In the genomic region with DNA sequence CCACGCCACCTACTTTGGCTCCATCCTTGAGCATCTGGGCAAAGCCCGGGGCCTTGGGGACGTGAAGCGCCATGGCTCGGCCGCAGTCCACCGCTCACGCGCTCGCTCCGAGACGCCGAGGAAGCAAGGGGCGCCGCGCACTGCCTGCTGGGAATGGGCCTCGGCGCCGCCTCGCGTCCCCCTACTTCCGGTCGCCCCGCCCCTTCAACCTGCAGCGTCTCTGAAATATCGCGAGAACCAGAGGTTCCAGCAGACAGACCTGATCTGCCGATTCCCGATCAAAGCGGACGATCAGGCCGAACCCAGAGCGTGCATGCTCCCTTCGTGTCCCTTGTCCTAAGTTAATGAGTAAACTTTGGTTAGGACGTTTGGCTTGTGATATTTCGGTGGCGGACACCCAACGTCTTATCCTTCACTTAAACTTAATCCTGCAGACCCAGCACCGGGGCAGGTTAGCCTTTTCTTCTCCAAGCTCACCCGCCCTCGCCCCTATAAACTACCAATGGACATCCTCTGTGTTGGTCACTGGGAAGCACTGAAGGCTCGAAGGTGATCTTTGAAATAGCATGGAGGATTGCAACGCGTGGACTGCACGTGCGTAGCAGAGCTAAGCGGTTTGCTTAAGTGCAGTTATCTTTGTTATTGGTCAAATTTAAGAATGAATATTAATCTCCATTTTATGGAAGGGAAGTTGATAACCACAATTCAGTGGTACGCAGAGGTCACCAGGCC, we compare ENCODE assay signal across 7 mouse cellular contexts. TPM values are rescaled to one million over a fixed set of nuclear protein-coding genes. Genes with fewer than 3 reads are reported as not detected.
DNase-seq lines count a peak whose midpoint lies in the region; ATAC-seq lines count a peak whose summit lies in the region.

A gene (minus strand): TSS at position 158 of the 732 bp plus-strand sequence.

- peak within 1 kb of the TSS; percentile 84 for H3K27ac ChIP-seq in embryonic facial prominence, embryonic 12.5 days
- peak within 1 kb of the TSS; percentile 64 for H3K27ac ChIP-seq in limb, embryonic 11.5 days (replicated peaks; ENCODE audit: low read depth, low read length)
- peak within 1 kb of the TSS; percentile 88 for H3K27ac ChIP-seq in midbrain, embryonic 14.5 days (replicated peaks; ENCODE audit: low read depth, low read length)

- DNase-seq in adrenal gland, postnatal 25 days = peak; percentile 97
- DNase-seq in heart, adult 11 months = peak; percentile 99
- DNase-seq in kidney, adult 18-20 months = peak; percentile 97
- peak; percentile 98 for DNase-seq in limb, embryonic 11.5 days (ENCODE audit: low spot score)
- DNase-seq in midbrain, embryonic 14.5 days = peak; percentile 99
- DNase-seq in spleen, adult 18-20 months = peak; percentile 93 to 96

- peak within 1 kb of the TSS; percentile 96 for H3K9ac ChIP-seq in embryonic facial prominence, embryonic 12.5 days
- H3K9ac ChIP-seq in limb, embryonic 11.5 days (ENCODE audit: low read length) = peak within 1 kb of the TSS; percentile 96
- H3K9ac ChIP-seq in midbrain, embryonic 14.5 days (replicated peaks; ENCODE audit: low read length) = peak within 1 kb of the TSS; percentile 96

- no peaks in the 10 kb centered on the region for H3K27me3 ChIP-seq in embryonic facial prominence, embryonic 12.5 days
- no peaks in the 10 kb centered on the region for H3K27me3 ChIP-seq in limb, embryonic 11.5 days (ENCODE audit: control insufficient read depth, insufficient read depth, low read length)
- no peaks in the 10 kb centered on the region for H3K27me3 ChIP-seq in midbrain, embryonic 14.5 days (ENCODE audit: control insufficient read depth, insufficient read depth, low read length)

- peaks cover 10% of the 10 kb centered on the region; the same call in 1 of the 2 replicates for H3K4me1 ChIP-seq in embryonic facial prominence, embryonic 12.5 days
- peaks cover 7% of the 10 kb centered on the region; the same call in 1 of the 2 replicates for H3K4me1 ChIP-seq in limb, embryonic 11.5 days (ENCODE audit: control insufficient read depth, insufficient read depth, low read length)
- H3K4me1 ChIP-seq in midbrain, embryonic 14.5 days (ENCODE audit: control insufficient read depth, insufficient read depth, low read length) = peaks cover 15% of the 10 kb centered on the region

- H3K4me2 ChIP-seq in embryonic facial prominence, embryonic 12.5 days (replicated peaks) = peak within 1 kb of the TSS; percentile 79
- peak within 1 kb of the TSS; percentile 54 for H3K4me2 ChIP-seq in limb, embryonic 11.5 days (ENCODE audit: low read depth, severe bottlenecking)
- peak within 1 kb of the TSS; percentile 82 for H3K4me2 ChIP-seq in midbrain, embryonic 14.5 days (ENCODE audit: low read length)

- peak within 1 kb of the TSS; percentile 96 for H3K4me3 ChIP-seq in embryonic facial prominence, embryonic 12.5 days
- H3K4me3 ChIP-seq in limb, embryonic 11.5 days (ENCODE audit: low read depth, low read length) = peak within 1 kb of the TSS; percentile 86
- peak within 1 kb of the TSS; percentile 73 for H3K4me3 ChIP-seq in midbrain, embryonic 14.5 days (replicated peaks; ENCODE audit: low read depth, low read length)

- under 1% methylated on average over 48 of the region's 48 CpGs for WGBS in embryonic facial prominence, embryonic 12.5 days
- WGBS in limb, embryonic 11.5 days = under 1% methylated on average over 48 of the region's 48 CpGs
- 1% methylated on average over 48 of the region's 48 CpGs for WGBS in midbrain, embryonic 14.5 days

- H3K9me3 ChIP-seq in embryonic facial prominence, embryonic 12.5 days = no peaks in the 10 kb centered on the region
- H3K9me3 ChIP-seq in limb, embryonic 11.5 days (ENCODE audit: control insufficient read depth, low read length) = no peaks in the 10 kb centered on the region
- no peaks in the 10 kb centered on the region for H3K9me3 ChIP-seq in midbrain, embryonic 14.5 days (ENCODE audit: control insufficient read depth, low read length)

- peaks cover 32% of the 10 kb centered on the region for H3K36me3 ChIP-seq in embryonic facial prominence, embryonic 12.5 days
- H3K36me3 ChIP-seq in limb, embryonic 11.5 days (ENCODE audit: control insufficient read depth, insufficient read depth, low read length) = peaks cover 6% of the 10 kb centered on the region
- peaks cover 29% of the 10 kb centered on the region for H3K36me3 ChIP-seq in midbrain, embryonic 14.5 days (ENCODE audit: control insufficient read depth, insufficient read depth, low read length)

- peak; percentile 89 for ATAC-seq in embryonic facial prominence, embryonic 12.5 days (ENCODE audit: insufficient number of reproducible peaks, insufficient read depth, low FRiP score, low TSS enrichment)
- ATAC-seq in limb, embryonic 11.5 days (ENCODE audit: insufficient number of reproducible peaks, low FRiP score, low TSS enrichment, low read depth) = peak; percentile 93
- ATAC-seq in midbrain, embryonic 14.5 days (ENCODE audit: low FRiP score, low TSS enrichment) = peak; percentile 97

RNA-seq across cellular contexts. Expression of the gene that starts here (rescaled TPM):
- 203 and 229 TPM in 2 replicates for total RNA-seq in adrenal gland, postnatal 25 days (2021)
- polyA plus RNA-seq in embryonic facial prominence, embryonic 12.5 days (2016; fragmentation: Nextera tagmentation; extraction: Ambion mirVana) = 489 and 511 TPM in 2 replicates
- polyA plus RNA-seq in limb, embryonic 11.5 days (2014; fragmentation: Nextera tagmentation; extraction: Ambion mirVana) = 673 and 691 TPM in 2 replicates
- 439 and 493 TPM in 2 replicates for polyA plus RNA-seq in midbrain, embryonic 14.5 days (2014; fragmentation: Nextera tagmentation; extraction: Ambion mirVana)

Comparison
In these comparisons a context has a peak if more than half of its experiments do, and no peak if none do; other contexts are left out.
1. Peak in every context shown above with its lines: DNase-seq, ATAC-seq, H3K4me3 ChIP-seq and H3K27ac ChIP-seq.